Mouse (Mus musculus) forebrain, embryonic 11.5 days (tissue): ENCODE results near the gene 1700013G24Rik. TPM values are rescaled to one million over a fixed set of nuclear protein-coding genes. Genes with fewer than 3 reads are reported as not detected.

Experiments used
- ATAC-seq: fragments of 200-750 bp; cut with Nextera tagmentation; replicated peaks from 2 replicates; pipeline ENCODE4 v1.8.0; 2017; ENCODE audit warnings: moderate TSS enrichment; ENCODE audit not compliant: low FRiP score
- DNase-seq: peaks from one replicate; pipeline ENCODE4 v3.0.0-alpha.2; 2017; ENCODE audit warnings: low spot score
- H3K27ac ChIP-seq: fragments of 300-500 bp; sonication (generic); 2 replicates; pipeline ENCODE4 v1.5.1; 2014; ENCODE audit warnings: low read depth, low read length
- H3K27me3 ChIP-seq: fragments of 300-500 bp; sonication (generic); 2 replicates; pipeline ENCODE4 v1.6.1; 2014; ENCODE audit warnings: mild to moderate bottlenecking, low read length, mixed read lengths; ENCODE audit not compliant: control insufficient read depth, insufficient read depth
- H3K36me3 ChIP-seq: fragments of 300-500 bp; sonication (generic); 2 replicates; pipeline ENCODE4 v1.6.1; 2014; ENCODE audit warnings: mild to moderate bottlenecking, low read length, moderate library complexity, mixed read lengths; ENCODE audit not compliant: control insufficient read depth, insufficient read depth
- H3K4me1 ChIP-seq: fragments of 300-500 bp; sonication (generic); replicated peaks from 2 replicates; pipeline ENCODE4 v1.6.1; 2014; ENCODE audit warnings: low read length, mixed read lengths; ENCODE audit not compliant: control insufficient read depth, insufficient read depth
- H3K4me2 ChIP-seq: fragments of 300-500 bp; sonication (generic); 2 replicates; pipeline ENCODE4 v1.6.1; 2014; ENCODE audit warnings: low read depth, mild to moderate bottlenecking, low read length, moderate library complexity, mixed read lengths; ENCODE audit not compliant: severe bottlenecking
- H3K4me3 ChIP-seq: fragments of 300-500 bp; sonication (generic); 2 replicates; pipeline ENCODE4 v1.5.1; 2014; ENCODE audit warnings: low read depth, low read length
- H3K9ac ChIP-seq: fragments of 300-500 bp; sonication (generic); 2 replicates; pipeline ENCODE4 v1.6.1; 2014; ENCODE audit warnings: low read length
- H3K9me3 ChIP-seq: fragments of 300-500 bp; sonication (generic); 2 replicates; pipeline ENCODE4 v1.6.1; 2016; ENCODE audit warnings: low read length, mixed read lengths; ENCODE audit not compliant: control insufficient read depth
- WGBS: fragments of 180-500 bp; shearing (Covaris S2); extraction: QIAGEN DNeasy Blood & Tissue Kit; methylation state at CpG from one replicate; pipeline ENCODE4 v1.1.7; 2014; 5-methylcytosine and 5-hydroxymethylcytosine counted together
- polyA plus RNA-seq: library from polyadenylated mRNA; unstranded; fragments of >200 nt; fragmentation: Nextera tagmentation; extraction: Ambion mirVana; gene quantifications from 2 replicates; pipeline ENCODE4 v1.2.1, GENCODE M21; 2014

Gene 1700013G24Rik
- polyA plus RNA-seq, 1 experiment from 2014 or later: not detected

DNA sequence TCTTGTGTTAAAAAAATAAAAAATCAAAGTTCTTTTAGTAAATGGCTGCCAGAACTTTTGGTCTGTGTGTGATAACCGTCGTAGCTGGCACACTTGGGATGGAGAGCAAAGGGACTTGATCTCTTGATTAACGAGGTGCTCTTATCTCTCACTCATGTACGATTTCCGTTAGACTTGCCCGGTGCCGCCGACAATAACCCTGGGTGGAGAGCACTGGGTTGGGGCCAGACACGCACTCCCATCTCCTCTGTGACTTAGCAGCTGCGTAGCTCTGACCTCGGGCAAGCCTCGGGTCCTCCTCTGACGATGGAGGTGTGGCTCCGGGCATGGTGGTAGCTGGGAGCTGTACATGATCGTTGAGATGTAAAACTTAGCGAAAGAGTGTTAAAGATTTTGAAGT is 30.8 kb downstream of the 1700013G24Rik start:
- DNase-seq: no peak
- H3K36me3 ChIP-seq: no peaks in the 10 kb centered on the region
- H3K4me1 ChIP-seq: peaks cover 41% of the 10 kb centered on the region
- no peak overlapping the region for H3K4me3 ChIP-seq
- no peak overlapping the region for H3K27ac ChIP-seq
- WGBS: 82% methylated on average over 16 of the region's 16 CpGs
- no peaks in the 10 kb centered on the region for H3K27me3 ChIP-seq
- no peak overlapping the region for H3K4me2 ChIP-seq
- H3K9me3 ChIP-seq: no peaks in the 10 kb centered on the region
- H3K9ac ChIP-seq: no peak overlapping the region
- ATAC-seq: no peak

DNA sequence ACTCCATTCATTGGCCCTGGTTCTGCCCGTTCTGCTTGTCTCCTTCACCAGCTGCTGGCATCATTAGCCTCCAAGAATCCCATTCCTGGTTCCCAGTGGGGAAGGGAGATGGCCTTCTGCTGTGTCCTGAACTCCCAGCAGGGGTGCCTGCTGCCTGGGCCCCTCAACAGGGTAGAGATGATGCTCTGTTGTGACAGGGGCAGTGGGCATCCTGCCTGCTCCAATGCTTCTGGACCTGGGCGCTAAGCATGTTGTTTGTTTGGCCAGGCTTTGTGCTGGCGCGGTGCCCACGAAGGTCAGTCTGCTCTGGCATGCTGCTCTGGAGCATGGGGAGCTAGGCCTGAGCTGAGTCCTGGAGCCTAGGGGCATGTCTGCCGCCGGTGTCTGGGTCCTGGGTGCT is 31.5 kb downstream of the 1700013G24Rik start:
- no peak overlapping the region for H3K4me2 ChIP-seq
- ATAC-seq (no peak), DNase-seq (no peak)
- WGBS: 85% methylated on average over 7 of the region's 7 CpGs
- no peaks in the 10 kb centered on the region for H3K36me3 ChIP-seq
- no peak overlapping the region for H3K27ac ChIP-seq
- peaks cover 46% of the 10 kb centered on the region for H3K4me1 ChIP-seq
- no peak overlapping the region for H3K9ac ChIP-seq
- H3K9me3 ChIP-seq: no peaks in the 10 kb centered on the region
- H3K27me3 ChIP-seq: no peaks in the 10 kb centered on the region
- no peak overlapping the region for H3K4me3 ChIP-seq

DNA sequence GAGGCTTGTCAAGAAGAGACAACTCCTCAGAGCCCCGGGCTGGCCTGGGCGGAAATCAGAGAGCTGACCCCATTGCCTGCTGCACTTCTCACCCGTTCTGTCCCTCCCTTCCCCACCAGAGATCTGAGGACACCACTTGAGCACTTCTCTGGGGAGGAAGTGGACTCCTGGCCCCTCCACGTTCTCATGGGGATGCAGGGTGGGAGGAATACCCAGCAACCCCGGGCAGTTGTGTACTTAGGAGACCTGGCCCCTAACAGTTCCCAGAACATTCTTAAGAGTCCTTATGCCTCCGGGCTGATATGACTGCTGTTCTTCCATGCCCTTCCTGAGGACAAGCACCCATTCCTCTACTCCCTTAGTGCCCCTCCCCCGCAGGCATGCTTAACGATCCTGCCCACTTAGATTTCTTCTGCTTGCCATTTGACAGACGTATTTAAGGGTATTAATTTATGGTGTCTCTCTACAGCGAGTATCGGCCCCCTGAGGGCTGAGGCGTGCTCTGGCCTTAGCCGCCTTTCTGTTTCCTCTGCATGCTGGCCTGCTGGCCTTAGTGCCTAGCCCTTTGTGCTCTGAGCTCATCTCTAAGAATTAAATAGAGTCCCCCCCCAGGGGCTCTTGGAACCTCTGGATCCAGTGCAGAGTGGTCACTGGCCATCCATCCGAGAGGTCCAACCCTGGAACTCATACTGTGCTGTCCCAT is 32.3 kb downstream of the 1700013G24Rik start:
- no peak for ATAC-seq
- DNase-seq: no peak
- H3K9ac ChIP-seq: no peak overlapping the region

DNA sequence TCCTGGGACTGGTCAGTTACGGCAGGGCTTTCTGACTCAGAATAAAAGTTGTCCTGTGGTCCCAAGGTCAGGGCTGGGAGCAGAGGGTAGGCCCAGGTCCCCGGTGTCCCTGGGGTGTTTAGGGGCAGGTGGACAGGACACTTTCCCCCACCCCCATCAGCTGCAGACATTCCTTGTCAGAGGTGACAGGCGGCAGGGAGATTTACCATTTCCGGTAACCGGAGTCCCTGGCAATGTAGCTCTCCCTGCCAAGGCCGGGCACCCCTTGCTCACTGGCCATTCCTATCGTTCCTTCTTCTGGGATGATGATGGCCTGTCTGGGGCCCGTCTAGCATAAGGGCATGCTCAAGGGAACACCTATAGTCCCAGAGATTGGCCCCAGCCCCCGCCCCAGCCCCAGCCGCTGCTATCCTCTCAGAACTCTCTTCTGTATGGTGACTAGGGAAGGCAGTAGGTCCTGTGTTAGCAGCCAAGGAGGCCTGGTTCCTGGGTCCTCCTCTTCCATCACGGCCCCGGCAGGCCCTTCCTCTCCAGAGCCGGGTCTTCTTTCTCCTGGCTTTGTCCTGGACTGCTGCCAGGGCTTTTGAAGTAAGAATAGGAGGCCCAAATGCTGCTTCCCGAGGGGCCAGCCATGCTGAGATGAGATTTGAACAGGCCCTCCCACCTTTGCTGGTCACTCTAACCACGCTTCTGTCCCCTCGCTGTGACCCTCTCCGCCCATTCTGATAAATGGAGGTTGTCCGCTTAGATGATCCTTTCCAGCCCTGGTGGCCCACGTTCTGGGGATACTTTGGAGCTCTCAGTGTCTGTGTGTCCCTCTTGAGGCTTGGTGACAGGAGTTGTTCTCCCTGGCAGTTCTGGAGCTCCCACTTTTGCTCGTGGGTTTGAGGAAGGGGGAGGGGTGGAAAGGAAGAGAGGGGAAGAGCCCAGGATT is 33.3 kb downstream of the 1700013G24Rik start:
- Histone ChIP-seq H3K36me3 (no peaks in the 10 kb centered on the region), H3K4me3 (no peak overlapping the region), H3K4me2 (no peak overlapping the region), H3K9ac (peak overlapping the region; percentile 27), H3K27me3 (no peaks in the 10 kb centered on the region), H3K9me3 (no peaks in the 10 kb centered on the region), H3K27ac (peak overlapping the region; percentile 12; the same call in 1 of the 2 replicates), H3K4me1 (peaks cover 41% of the 10 kb centered on the region)
- ATAC-seq: no peak
- WGBS: 46% methylated on average over 20 of the region's 20 CpGs
- DNase-seq: no peak

More for the DNA sequence above, 32.3 kb downstream of the 1700013G24Rik start:
- H3K36me3 ChIP-seq: no peaks in the 10 kb centered on the region
- WGBS: 49% methylated on average over 14 of the region's 14 CpGs
- H3K4me2 ChIP-seq: no peak overlapping the region
- H3K4me1 ChIP-seq: peaks cover 43% of the 10 kb centered on the region
- H3K9me3 ChIP-seq: no peaks in the 10 kb centered on the region
- no peaks in the 10 kb centered on the region for H3K27me3 ChIP-seq
- no peak overlapping the region for H3K4me3 ChIP-seq
- H3K27ac ChIP-seq: peak overlapping the region; percentile 12; the same call in 1 of the 2 replicates

DNA sequence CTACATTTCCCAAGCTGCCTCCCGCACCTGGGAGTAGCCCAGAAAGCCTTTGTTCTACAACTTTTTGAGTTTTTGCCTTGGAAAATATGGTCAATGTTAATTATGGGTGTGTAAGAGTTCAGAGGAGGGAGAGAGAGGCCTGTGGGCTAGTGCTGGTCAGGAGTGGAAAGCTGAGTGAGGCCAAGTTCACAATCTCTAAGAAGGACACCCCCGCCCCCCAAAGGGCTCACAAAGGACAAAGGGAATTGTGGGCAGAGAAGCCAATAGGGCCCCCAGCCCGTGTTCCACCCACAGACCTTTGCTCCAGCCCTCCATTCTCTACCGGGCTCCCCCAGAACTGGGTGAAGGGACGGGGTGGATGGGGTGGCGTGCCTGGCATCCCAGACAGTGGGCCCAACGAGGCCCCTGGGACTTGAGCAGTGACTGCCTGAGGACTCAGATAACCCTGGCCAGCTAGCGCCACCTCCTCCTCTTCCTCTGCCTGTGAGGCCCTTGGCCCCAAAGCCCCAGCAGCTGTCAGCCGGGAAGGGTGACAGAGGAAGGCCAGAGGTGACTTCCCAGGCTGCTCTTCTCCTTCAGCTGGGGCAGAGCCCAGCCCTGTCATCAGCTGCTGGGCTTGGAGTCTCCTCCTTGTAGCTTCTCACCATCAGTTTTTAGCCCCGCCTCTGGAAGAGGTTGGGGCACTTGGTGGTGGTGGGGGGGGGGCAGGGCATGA is 34.4 kb downstream of the 1700013G24Rik start:
- Histone ChIP-seq H3K27ac (0 out of 2 replicates have a peak overlapping the region, but pooled peaks have one; percentile 46), H3K9ac (no peak overlapping the region), H3K4me1 (peaks cover 36% of the 10 kb centered on the region), H3K9me3 (no peaks in the 10 kb centered on the region), H3K36me3 (no peaks in the 10 kb centered on the region), H3K27me3 (no peaks in the 10 kb centered on the region), H3K4me3 (no peak overlapping the region), H3K4me2 (no peak overlapping the region)
- DNase-seq (no peak), ATAC-seq (no peak)
- WGBS: 52% methylated on average over 10 of the region's 10 CpGs

DNA sequence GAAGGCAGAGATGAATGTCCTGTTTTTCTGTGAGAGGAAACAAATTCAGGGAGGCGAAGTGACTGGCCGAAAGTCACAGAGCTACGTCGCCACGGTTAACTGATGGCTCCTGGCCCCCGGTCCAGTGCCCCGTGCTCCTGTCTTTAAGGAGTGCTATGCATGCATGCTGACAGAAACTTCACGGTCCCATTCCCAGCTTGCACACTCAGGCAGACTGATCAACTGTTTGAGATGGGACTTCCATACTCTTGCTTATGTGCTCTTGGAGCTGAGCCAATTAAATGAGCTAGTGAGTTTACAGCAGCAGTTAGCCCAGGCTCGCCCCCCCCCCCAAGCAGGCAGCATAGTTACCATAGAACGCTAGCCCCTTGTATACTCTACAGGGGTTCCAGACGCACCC is 35.0 kb downstream of the 1700013G24Rik start:
- Histone ChIP-seq H3K27me3 (no peaks in the 10 kb centered on the region), H3K4me2 (no peak overlapping the region), H3K4me1 (peaks cover 36% of the 10 kb centered on the region), H3K4me3 (no peak overlapping the region), H3K9ac (no peak overlapping the region), H3K27ac (no peak overlapping the region), H3K36me3 (no peaks in the 10 kb centered on the region), H3K9me3 (no peaks in the 10 kb centered on the region)
- no peak for DNase-seq
- no peak for ATAC-seq
- WGBS: 38% methylated on average over 11 of the region's 11 CpGs

DNA sequence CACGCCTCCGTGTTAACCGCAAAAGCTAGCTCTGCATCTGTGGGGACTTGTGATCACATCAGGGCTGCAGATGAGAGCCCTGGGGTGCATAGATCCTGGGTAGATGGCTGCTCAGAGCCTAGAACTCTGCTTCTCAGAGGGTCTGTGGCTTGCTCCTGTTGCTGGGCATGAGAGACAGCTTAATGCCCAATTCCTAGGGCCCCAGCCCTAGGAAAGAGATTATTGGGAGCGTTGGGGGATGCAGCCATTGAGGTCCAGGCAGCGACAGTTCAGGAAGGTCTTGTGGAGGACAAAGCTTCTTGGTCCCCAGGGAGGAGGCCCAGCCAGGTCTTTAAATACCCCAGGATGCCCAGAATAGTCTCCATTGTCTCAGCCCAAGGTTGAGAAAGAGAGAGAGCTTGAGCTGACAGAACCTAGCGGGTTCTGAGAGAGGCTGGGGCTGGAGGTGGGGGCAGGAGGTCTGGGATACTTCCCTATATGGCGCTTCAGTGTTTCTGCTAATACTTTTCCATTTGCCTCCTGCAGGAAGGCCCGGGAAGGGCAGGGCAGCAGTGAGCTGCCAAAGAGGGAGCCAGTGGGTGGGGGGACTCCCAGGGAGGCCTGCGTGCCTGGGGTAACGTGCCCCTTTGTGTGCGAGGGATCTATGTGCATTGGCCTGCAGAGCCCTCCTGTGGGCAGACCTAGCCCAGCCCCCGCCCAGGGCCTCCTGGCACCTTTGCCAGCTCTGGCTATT is 35.7 kb downstream of the 1700013G24Rik start:
- no peak overlapping the region for H3K4me3 ChIP-seq
- 8% methylated on average over 12 of the region's 12 CpGs for WGBS

DNA sequence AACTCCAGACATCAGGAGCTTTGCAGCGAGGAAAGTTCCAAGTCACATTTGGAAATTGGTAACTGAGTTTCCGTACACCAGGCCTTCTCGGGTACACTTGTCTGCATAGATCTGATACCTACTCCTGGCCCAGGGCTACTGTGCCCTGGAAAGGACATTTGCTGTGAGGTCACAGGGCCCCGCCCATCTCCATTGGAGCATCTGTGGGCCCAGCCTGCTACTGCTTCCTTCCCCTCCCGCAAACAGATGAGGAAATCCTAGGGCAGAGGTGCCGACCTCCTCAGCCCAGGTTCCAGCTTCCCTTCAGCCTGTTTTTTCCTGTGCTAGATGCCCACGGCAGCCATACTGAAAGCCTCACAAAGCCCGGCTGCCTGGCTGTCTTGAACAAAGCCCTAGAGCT is 36.9 kb downstream of the 1700013G24Rik start:
- no peaks in the 10 kb centered on the region for H3K9me3 ChIP-seq
- H3K27me3 ChIP-seq: no peaks in the 10 kb centered on the region
- H3K4me1 ChIP-seq: peaks cover 41% of the 10 kb centered on the region
- no peak overlapping the region for H3K9ac ChIP-seq
- H3K4me2 ChIP-seq: no peak overlapping the region
- no peaks in the 10 kb centered on the region for H3K36me3 ChIP-seq
- WGBS: 52% methylated on average over 8 of the region's 8 CpGs
- H3K27ac ChIP-seq: no peak overlapping the region
- ATAC-seq (no peak), DNase-seq (no peak)
- no peak overlapping the region for H3K4me3 ChIP-seq

More for the DNA sequence above, 35.7 kb downstream of the 1700013G24Rik start:
- Histone ChIP-seq H3K27me3 (no peaks in the 10 kb centered on the region), H3K27ac (peak overlapping the region; percentile 38; the same call in 1 of the 2 replicates), H3K9ac (peak overlapping the region; percentile 20; the same call in 1 of the 2 replicates), H3K4me1 (peaks cover 36% of the 10 kb centered on the region), H3K4me2 (0 out of 2 replicates have a peak overlapping the region, but pooled peaks have one; percentile 15), H3K9me3 (no peaks in the 10 kb centered on the region), H3K36me3 (no peaks in the 10 kb centered on the region)
- ATAC-seq: peak; percentile 41
- peak; percentile 66 for DNase-seq
